Mouse (Mus musculus): ENCODE results near the gene B3gnt3.
"Not testable (repeated sequence)": the region's sequence is repeated elsewhere in the genome, so short reads cannot be mapped to it uniquely, and the experiment has no call there.

The B3gnt3 gene

DNA sequence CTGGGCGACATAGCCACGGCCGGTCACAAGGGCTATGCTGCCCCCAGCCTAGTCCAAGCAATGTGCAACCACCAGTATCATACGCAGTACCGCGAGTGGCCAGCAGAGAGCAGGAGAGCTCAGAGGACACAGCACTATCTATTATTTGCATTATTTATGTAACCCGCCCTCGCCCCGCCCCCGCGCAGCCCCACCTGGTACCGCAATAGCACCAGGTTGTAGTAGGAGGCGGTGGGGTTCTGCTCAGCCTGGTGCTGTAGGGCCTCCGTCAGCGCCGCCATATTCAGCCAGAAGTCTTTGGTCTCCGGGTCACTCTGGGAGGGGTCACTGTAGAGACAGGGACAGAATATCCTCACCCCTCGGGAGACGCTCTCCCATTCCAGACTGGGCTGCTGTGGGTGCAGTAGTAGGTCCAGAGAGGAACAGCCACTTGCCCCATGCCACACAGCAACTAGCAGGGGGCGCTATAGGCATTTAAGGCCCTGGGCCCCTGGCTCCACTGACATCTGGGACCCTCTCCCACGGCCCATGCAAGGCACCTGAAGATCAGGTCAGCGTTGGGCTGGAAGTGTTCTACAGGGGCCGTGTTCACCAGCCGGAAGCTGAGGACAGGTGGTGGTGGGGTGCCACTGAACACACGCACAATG is 8.3 kb upstream of the B3gnt3 start:
- DNase-seq: peak; percentile 91

- no peak for DNase-seq
Observed at GRCm38 (mm10) chr8:71709134-71709799, 7.7 kb upstream of the B3gnt3 start.

DNA sequence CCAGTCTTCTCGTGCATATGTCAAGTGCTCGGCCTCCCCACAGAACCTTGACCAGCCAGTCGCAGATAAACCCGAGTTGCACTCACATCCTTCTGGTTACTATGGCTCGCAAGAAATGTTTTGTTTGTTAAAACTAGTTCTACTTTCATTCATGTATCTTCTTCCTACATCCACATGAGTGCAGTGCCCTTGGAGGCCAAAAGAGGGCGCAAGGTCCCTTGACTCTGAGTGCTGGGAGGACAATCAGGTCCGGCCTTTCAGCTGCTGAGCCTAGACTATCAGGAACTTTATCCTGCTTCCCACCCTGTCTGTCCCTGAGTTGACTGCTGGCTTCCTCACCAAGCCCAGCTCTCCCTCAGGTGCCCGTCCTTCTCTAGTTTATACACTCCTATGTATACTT is 6.3 kb upstream of the B3gnt3 start:
- DNase-seq: peak; percentile 70

GRCm38 (mm10) chr8:71703400-71703799 is 1.8 kb upstream of the B3gnt3 start:
- not testable (repeated sequence) for DNase-seq

- no peak for DNase-seq
Observed at GRCm38 (mm10) chr8:71702923-71703322, 1.3 kb upstream of the B3gnt3 start.

DNA sequence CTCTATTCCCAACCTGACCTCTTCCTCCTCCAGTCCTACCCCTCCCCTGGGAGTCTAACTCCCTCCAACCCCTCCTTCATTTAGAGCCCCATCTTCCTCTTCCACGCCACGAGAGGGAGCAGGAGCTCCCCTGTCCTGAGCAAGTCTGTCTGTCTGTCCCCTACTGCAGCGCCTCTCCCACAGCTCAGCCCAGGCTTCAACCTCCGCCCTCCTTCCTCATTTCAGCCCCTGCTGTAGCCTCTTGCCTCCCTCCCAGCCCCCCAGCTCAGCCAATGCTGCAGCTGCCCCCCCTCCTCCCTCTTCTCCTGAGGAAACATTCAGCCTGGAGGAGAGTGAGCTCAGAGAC is 471 bp upstream of the B3gnt3 start:
- no peak for DNase-seq

DNA sequence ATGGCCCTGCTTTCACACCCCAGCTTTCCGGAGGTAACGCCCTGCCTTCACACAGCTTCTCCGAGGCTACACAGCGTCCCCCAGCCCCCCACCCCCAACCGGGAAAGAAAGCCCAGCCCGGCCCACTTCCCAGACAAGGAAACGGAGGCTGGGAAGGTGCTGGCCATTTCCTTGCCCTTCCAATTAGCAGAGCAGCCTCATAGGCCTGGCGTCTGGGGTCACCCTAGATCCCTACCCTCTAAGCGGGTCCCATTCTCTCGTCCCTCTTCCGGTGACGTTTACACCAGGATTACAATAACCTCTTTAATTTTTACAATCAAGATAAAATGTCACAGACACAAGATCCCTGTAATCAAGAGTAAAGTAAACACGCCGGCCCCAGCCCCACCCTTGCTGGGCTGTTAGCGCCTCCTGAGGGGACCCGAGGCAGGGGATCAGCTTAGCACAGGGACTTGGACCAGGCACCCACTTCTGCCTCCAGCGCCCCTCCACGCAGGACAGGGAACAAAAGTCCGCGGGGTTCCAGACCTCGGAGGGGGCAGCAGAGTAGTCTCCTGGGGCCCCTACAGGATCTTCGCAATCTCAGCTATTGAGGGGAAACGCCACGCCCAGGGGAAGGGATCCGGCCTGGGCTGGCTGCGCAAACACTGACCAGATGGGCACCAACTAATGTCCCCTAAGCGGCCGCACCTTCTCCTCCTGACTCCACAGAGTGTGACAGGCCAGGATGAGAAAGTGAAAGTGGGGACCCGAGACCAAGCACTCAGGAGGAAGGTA is 908 bp downstream of the B3gnt3 start:
- DNase-seq: peak; percentile 62

DNA sequence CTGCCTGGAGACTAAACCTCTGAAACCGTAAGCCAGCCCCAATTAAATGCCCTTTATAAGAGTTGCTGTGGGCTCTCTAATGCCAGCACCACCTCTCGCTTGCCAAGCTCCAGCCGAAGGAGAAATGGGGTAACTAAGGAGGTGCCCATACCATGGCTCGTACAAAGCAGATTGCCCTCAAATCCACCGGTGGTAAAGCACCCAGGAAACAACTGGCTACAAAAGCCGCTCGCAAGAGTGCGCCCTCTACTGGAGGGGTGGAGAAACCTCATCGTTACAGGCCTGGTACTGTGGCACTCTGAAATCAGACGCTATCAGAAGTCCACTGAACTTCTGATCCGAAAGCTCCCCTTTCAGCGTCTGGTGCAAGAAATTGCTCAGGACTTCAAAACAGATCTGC is 6.1 kb downstream of the B3gnt3 start:
- DNase-seq: not testable (repeated sequence)

- no peak for DNase-seq
Observed at GRCm38 (mm10) chr8:71693166-71694041, 8.2 kb downstream of the B3gnt3 start.

GRCm38 (mm10) chr8:71692509-71692908 is 9.1 kb downstream of the B3gnt3 start:
- no peak for DNase-seq

DNA sequence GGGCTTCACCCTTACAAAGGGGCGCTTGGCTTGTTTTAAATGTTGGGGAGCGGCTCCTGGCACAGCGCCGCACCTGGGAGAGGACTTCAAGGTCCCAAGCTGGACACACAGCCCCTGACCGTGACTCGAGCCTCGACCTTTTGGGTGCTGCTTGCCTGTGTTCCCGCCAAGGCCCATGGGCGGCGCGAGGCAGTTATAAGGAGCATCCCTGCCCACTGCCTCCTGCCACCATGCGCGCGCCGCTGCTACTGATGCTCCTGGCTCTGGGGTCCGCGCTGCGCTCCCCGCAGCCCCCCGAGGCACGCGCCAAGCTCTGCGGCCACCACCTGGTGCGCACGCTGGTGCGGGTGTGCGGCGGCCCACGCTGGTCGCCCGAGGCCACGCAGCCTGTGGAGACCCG is 12.6 kb downstream of the B3gnt3 start, which contains the start of gene Insl3:
Insl3 (plus strand) TSS at position 187 of the 400 bp plus-strand sequence.
- DNase-seq: no peak

GRCm38 (mm10) chr8:71687616-71688015 is 14.0 kb downstream of the B3gnt3 start:
- no peak for DNase-seq

DNA sequence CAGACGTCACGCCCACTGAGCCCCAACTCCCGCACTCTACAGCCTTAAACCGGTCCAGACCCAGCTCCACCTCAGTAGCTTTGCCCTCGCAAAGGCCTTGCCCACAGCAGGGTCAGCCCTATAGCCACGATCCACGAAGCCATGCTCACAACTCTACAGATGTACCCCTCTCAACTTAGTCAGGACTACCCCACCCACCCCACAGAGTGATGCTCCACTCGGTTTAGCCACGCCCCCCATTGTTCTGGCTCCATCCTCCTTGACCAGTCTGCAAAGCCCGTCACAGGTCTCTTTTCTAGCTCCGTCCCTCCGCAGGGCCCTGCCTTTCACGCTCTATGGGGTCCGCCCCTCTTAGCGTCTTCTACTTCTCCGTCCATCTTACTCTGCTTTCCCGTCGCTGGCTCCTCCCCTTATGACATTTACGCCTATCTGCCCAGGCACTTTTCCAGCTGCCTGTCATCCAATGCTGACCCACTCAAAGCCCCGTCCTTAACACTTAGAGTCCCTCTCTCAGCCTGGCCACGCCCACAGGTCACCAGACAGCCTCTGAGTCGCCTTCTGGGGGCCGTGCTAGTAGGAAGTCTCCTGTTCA is 15.3 kb downstream of the B3gnt3 start:
- peak; percentile 50 for DNase-seq

- DNase-seq: no peak
Observed at GRCm38 (mm10) chr8:71685573-71685972, 16.0 kb downstream of the B3gnt3 start.

DNA sequence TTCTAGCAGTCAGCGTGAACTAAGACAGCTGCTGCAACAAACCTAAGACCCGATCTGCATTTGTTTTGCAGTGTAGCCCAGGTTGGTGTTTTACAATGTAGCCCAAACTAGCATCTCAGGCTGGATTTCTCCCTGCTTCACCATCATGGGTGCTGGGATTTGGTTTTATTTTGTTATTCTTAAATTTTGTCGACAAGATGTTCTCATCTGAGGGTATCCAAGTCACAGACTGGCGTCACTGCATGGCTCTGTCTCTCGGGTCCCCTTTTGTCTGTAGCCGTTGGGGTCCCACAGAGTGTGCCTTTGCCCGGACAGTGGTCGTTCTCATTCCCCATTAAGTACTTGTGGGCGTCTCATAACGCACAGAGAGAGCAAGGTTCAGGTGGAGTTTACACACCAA is 16.9 kb downstream of the B3gnt3 start:
- DNase-seq: no peak

GRCm38 (mm10) chr8:71682832-71683231 is 18.8 kb downstream of the B3gnt3 start:
- DNase-seq: no peak

DNA sequence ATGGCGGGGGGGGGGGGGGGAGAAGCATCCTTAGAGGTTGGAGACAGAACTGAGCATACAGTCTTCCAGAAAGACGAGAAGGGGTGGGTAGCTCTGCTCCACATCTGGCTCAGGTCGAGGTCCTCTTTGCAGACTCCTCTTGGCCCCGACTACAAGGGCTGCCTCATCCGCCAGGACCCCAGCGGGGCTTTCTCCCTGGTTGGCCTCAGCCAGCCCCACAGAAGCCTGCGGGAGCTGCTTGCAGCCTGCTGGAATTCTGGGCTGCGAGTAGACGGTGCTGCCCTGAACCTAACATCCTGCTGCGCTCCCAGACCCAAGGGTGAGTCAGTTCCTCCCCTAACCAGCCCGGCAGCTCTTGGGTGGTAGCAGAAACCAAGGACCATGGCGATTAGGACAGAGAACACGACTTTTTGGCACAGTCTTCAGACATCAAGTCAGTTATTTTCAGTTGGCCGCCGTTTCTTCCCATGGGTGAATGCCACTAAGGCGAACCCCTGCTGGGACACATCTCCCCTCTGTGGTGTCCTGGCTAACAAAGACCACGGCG is 20.1 kb downstream of the B3gnt3 start:
- no peak for DNase-seq

GRCm38 (mm10) chr8:71680471-71680870 is 21.1 kb downstream of the B3gnt3 start:
- peak; percentile 59 for DNase-seq

DNA sequence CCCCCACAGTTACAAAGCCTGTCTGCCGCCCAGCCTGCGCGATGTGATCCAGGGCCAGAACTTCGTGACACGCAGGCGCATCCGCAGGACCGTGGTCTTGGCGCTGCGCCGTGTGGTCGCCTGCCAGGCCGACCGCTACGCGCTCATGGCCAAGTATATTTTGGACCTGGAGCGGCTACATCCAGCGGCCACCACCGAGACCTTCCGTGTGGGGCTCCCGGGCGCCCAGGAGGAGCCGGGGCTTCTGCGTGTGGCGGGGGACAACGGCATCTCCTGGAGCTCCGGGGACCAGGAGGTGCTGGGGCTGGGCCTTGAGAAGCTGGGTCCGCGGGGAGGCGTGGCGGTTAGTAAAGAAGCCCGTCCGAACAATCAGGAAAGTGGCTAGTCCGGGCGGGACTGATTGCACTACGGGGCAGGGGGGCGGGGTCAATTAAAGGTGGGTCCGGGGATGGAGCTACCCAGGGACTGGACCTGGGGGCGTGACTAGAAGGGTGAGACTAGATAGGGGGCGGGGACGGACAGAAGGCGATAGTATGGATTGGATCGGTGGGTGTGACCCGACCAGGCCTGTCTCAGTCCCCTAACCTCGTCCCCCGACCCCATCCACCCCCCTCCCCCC is 21.9 kb downstream of the B3gnt3 start:
- DNase-seq: peak; percentile 48

GRCm38 (mm10) chr8:71679116-71679515 is 22.5 kb downstream of the B3gnt3 start:
- DNase-seq: no peak

GRCm38 (mm10) chr8:71678216-71678615 is 23.4 kb downstream of the B3gnt3 start:
- DNase-seq: no peak

GRCm38 (mm10) chr8:71677555-71677954 is 24.0 kb downstream of the B3gnt3 start:
- peak; percentile 67 for DNase-seq
